Mouse (Mus musculus): ENCODE results near the gene Cxcr6. TPM values are rescaled to one million over a fixed set of nuclear protein-coding genes. Genes with fewer than 3 reads are reported as not detected.

The Cxcr6 gene
- polyA plus RNA-seq, 1 experiment from 2014 or later = 0.08 TPM

DNA sequence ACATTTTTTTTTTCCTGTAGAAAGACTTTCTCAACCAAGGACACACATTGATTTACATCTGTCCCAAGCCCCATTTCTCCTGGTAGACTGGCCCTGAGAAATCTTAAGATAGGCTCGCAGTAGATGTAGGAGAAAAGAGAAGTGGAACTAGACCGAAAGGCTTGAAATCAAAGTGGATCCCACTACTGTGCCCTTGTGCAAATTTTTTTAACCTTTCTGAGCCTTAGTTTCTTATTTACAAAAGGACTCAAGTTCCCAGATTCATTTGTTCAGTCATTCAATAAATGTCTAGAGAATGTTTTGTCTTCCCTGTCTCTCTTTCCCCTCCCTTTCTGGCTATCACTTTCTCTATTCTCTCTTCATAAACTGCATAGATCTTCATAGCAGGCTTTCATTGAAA, 50.6 kb downstream of the Cxcr6 start:
- no peak overlapping the region for H3K4me2 ChIP-seq
- peaks cover 3% of the 10 kb centered on the region; the same call in 1 of the 2 replicates for H3K4me1 ChIP-seq
- H3K36me3 ChIP-seq (ENCODE audit: poor library complexity, severe bottlenecking) = no peaks in the 10 kb centered on the region
- no peak overlapping the region for H3K4me3 ChIP-seq
- no peaks in the 10 kb centered on the region for H3K9me3 ChIP-seq (replicated peaks)
- H3K27ac ChIP-seq = no peak overlapping the region
- ATAC-seq = no peak
- no peak overlapping the region for H3K9ac ChIP-seq
- WGBS = 94% methylated on average over 2 of the region's 2 CpGs
- no peaks in the 10 kb centered on the region for H3K27me3 ChIP-seq

Other genes with a start within 250 kb of the Cxcr6 start
- 0.20 and 0.22 TPM in 2 replicates for gene Slc6a20b, start 173.9 kb upstream of the Cxcr6 start, polyA plus RNA-seq (2015; fragmentation: Nextera tagmentation; extraction: Ambion mirVana)
- 0.09 and 0.17 TPM in 2 replicates for gene Ccr9, start 128.0 kb upstream of the Cxcr6 start, polyA plus RNA-seq (2015; fragmentation: Nextera tagmentation; extraction: Ambion mirVana)
- 0.77 and 1.0 TPM in 2 replicates for gene Slc6a20a, start 127.6 kb upstream of the Cxcr6 start, polyA plus RNA-seq (2015; fragmentation: Nextera tagmentation; extraction: Ambion mirVana)
- 50.8 and 52.7 TPM in 2 replicates for gene Lztfl1, start 88.8 kb upstream of the Cxcr6 start, polyA plus RNA-seq (2015; fragmentation: Nextera tagmentation; extraction: Ambion mirVana)
- gene Fyco1, start 45.4 kb downstream of the Cxcr6 start, polyA plus RNA-seq (2015; fragmentation: Nextera tagmentation; extraction: Ambion mirVana) = 10.9 and 12.0 TPM in 2 replicates
- 0.10 TPM in 2 replicates for gene Xcr1, start 55.6 kb downstream of the Cxcr6 start, polyA plus RNA-seq (2015; fragmentation: Nextera tagmentation; extraction: Ambion mirVana)
- 0.55 and 0.70 TPM in 2 replicates for gene Ccr1, start 162.2 kb downstream of the Cxcr6 start, polyA plus RNA-seq (2015; fragmentation: Nextera tagmentation; extraction: Ambion mirVana)
- not detected in 2 replicates for gene Ccr1l1, start 171.9 kb downstream of the Cxcr6 start, polyA plus RNA-seq (2015; fragmentation: Nextera tagmentation; extraction: Ambion mirVana)
- gene Ccr3, start 215.5 kb downstream of the Cxcr6 start, polyA plus RNA-seq (2015; fragmentation: Nextera tagmentation; extraction: Ambion mirVana) = not detected in 2 replicates

All from forebrain, embryonic 13.5 days (tissue).